In genomic region chr4:35325300-35325699, GRCm38 (mm10) we compare ENCODE assay signal across 27 mouse cellular contexts.
DNase-seq lines count a peak whose midpoint lies in the region; ATAC-seq lines count a peak whose summit lies in the region.
"Had no signal": no experiment of that assay in that cellular context is flagged by ENCODE, and none has a peak within 500 bp of the region (broad histone marks: within the 10 kb centered on the region; RNA-seq: fewer than 3 reads in every experiment).

No protein-coding gene starts in this region.

- H3K4me2 ChIP-seq in liver, embryonic 11.5 days = no peak overlapping the region
- H3K4me2 ChIP-seq in liver, embryonic 15.5 days = no peak overlapping the region
- no peak overlapping the region for H3K4me2 ChIP-seq in stomach, embryonic 15.5 days
- H3K4me2 ChIP-seq: heart, embryonic 12.5 days; hindbrain, embryonic 14.5 days; lung, embryonic 14.5 days; midbrain, embryonic 11.5 days; neural tube, embryonic 13.5 days had no signal

- H3K4me1 ChIP-seq in liver, embryonic 11.5 days (replicated peaks; ENCODE audit: control insufficient read depth, insufficient read depth, low read length) = no peaks in the 10 kb centered on the region
- H3K4me1 ChIP-seq in liver, embryonic 15.5 days (replicated peaks) = peaks cover 10% of the 10 kb centered on the region
- no peaks in the 10 kb centered on the region for H3K4me1 ChIP-seq in stomach, embryonic 15.5 days
- H3K4me1 ChIP-seq: heart, embryonic 12.5 days; neural tube, embryonic 13.5 days had no signal

- no peak for DNase-seq in liver, embryonic 11.5 days (ENCODE audit: low spot score)
- DNase-seq in liver = no peak
- no peak for DNase-seq in adrenal gland, postnatal 36 days
- DNase-seq in urinary bladder, postnatal 4 days (ENCODE audit: low spot score in 2 of 2) = no peak
- DNase-seq: adrenal gland, postnatal 10 days; cerebellum, adult 2 months; cerebellum, postnatal 14 days; forebrain, postnatal 0 days; heart, adult 2 months; heart, postnatal 4 days; kidney, adult 2 months; kidney, postnatal 36 days; left cerebral cortex, postnatal 4 days; lung, embryonic 14.5 days; lung, postnatal 14 days had no signal

- no peaks in the 10 kb centered on the region for H3K9me3 ChIP-seq in liver, embryonic 11.5 days (ENCODE audit: control insufficient read depth, low read length)
- H3K9me3 ChIP-seq in liver, embryonic 15.5 days (replicated peaks) = no peaks in the 10 kb centered on the region
- H3K9me3 ChIP-seq in stomach, embryonic 15.5 days = no peaks in the 10 kb centered on the region
- H3K9me3 ChIP-seq: forebrain, embryonic 10.5 days; G1E; heart, embryonic 12.5 days; neural tube, embryonic 13.5 days had no signal

- H3K9ac ChIP-seq in liver, embryonic 11.5 days (ENCODE audit: low read depth, low read length) = no peak overlapping the region
- H3K9ac ChIP-seq in liver, embryonic 15.5 days = no peak overlapping the region
- no peak overlapping the region for H3K9ac ChIP-seq in stomach, embryonic 15.5 days
- H3K9ac ChIP-seq: forebrain, postnatal 0 days; heart, embryonic 12.5 days; hindbrain, embryonic 14.5 days; lung, embryonic 14.5 days; neural tube, embryonic 13.5 days had no signal

- no peak overlapping the region for H3K4me3 ChIP-seq in liver, embryonic 11.5 days (ENCODE audit: low read depth, low read length)
- H3K4me3 ChIP-seq in liver, embryonic 15.5 days (replicated peaks) = no peak overlapping the region
- H3K4me3 ChIP-seq in stomach, embryonic 15.5 days (replicated peaks) = no peak overlapping the region
- H3K4me3 ChIP-seq: forebrain, embryonic 10.5 days; heart, adult 2 months; heart, embryonic 12.5 days; layer of hippocampus, adult 2 months; neural tube, embryonic 13.5 days had no signal

- no peaks in the 10 kb centered on the region for H3K27me3 ChIP-seq in liver, embryonic 11.5 days (replicated peaks; ENCODE audit: control insufficient read depth, insufficient read depth, low read length)
- H3K27me3 ChIP-seq in liver, embryonic 15.5 days = no peaks in the 10 kb centered on the region
- H3K27me3 ChIP-seq in stomach, embryonic 15.5 days (replicated peaks) = no peaks in the 10 kb centered on the region
- H3K27me3 ChIP-seq: heart, embryonic 12.5 days; neural tube, embryonic 13.5 days had no signal

- 0 out of 2 replicates have a peak overlapping the region, but pooled peaks have one; percentile 7 for H3K27ac ChIP-seq in liver, embryonic 11.5 days (ENCODE audit: low read depth, low read length)
- no peak overlapping the region for H3K27ac ChIP-seq in liver, embryonic 15.5 days (replicated peaks)
- H3K27ac ChIP-seq in stomach, embryonic 15.5 days = no peak overlapping the region
- H3K27ac ChIP-seq: forebrain, embryonic 10.5 days; heart, adult 2 months; hindbrain, embryonic 14.5 days; layer of hippocampus, adult 2 months; neural tube, embryonic 13.5 days had no signal

- no peaks in the 10 kb centered on the region for H3K36me3 ChIP-seq in liver, embryonic 11.5 days (ENCODE audit: control insufficient read depth, insufficient read depth, low read length)
- H3K36me3 ChIP-seq in liver, embryonic 15.5 days (replicated peaks) = no peaks in the 10 kb centered on the region
- H3K36me3 ChIP-seq in stomach, embryonic 15.5 days = no peaks in the 10 kb centered on the region
- H3K36me3 ChIP-seq: forebrain, embryonic 10.5 days; G1E; heart, embryonic 12.5 days; neural tube, embryonic 13.5 days had no signal

- peak; percentile 92 for ATAC-seq in liver, embryonic 11.5 days (replicated peaks; ENCODE audit: low FRiP score)
- ATAC-seq in erythroid progenitor cell, adult 5-6 weeks (replicated peaks; ENCODE audit: low FRiP score, poor library complexity, severe bottlenecking) = peak; percentile 74
- ATAC-seq in liver, embryonic 15.5 days (ENCODE audit: insufficient read depth) = peak; percentile 96
- peak; percentile 81 for ATAC-seq in stomach, embryonic 15.5 days (ENCODE audit: insufficient read depth, low FRiP score, low read depth)
- ATAC-seq in monocyte, adult 5-6 weeks (replicated peaks; ENCODE audit: insufficient number of reproducible peaks, low FRiP score, low TSS enrichment, poor library complexity, severe bottlenecking) = no peak
- ATAC-seq: forebrain, postnatal 0 days; Patski had no signal
